In genomic region chr10:128093496-128094294, GRCm38 (mm10) we compare ENCODE assay signal across 8 mouse cellular contexts. TPM values are rescaled to one million over a fixed set of nuclear protein-coding genes. Genes with fewer than 3 reads are reported as not detected.
DNase-seq lines count a peak whose midpoint lies in the region; ATAC-seq and TF ChIP-seq lines count a peak whose summit lies in the region.

No protein-coding gene starts in this region.

- peaks cover 13% of the 10 kb centered on the region for H3K36me3 ChIP-seq in forebrain, embryonic 16.5 days (ENCODE audit: control insufficient read depth, insufficient read depth)
- peaks cover 23% of the 10 kb centered on the region for H3K36me3 ChIP-seq in kidney, embryonic 15.5 days

- peak overlapping the region; percentile 87 for H3K4me3 ChIP-seq in left cerebral cortex, adult 2 months
- peak overlapping the region; percentile 76 for H3K4me3 ChIP-seq in forebrain, embryonic 16.5 days (replicated peaks; ENCODE audit: low read length)
- peak overlapping the region; percentile 91 for H3K4me3 ChIP-seq in kidney, embryonic 15.5 days (replicated peaks)

- TF ChIP-seq CTCF in left cerebral cortex, adult 2 months (IDR thresholded peaks at IDR 0.05), result no peak

- 22% methylated on average over 13 of the region's 13 CpGs for WGBS in forebrain, embryonic 16.5 days
- 26% methylated on average over 13 of the region's 13 CpGs for WGBS in kidney, embryonic 15.5 days

- H3K4me1 ChIP-seq in forebrain, embryonic 16.5 days (replicated peaks; ENCODE audit: control insufficient read depth, insufficient read depth, low read length), result peaks cover 46% of the 10 kb centered on the region
- peaks cover 68% of the 10 kb centered on the region for H3K4me1 ChIP-seq in kidney, embryonic 15.5 days

- H3K9me3 ChIP-seq in forebrain, embryonic 16.5 days (ENCODE audit: control insufficient read depth, low read length), result no peaks in the 10 kb centered on the region
- no peaks in the 10 kb centered on the region for H3K9me3 ChIP-seq in kidney, embryonic 15.5 days (replicated peaks)

- H3K27me3 ChIP-seq in forebrain, embryonic 16.5 days (replicated peaks; ENCODE audit: control insufficient read depth, insufficient read depth, low read length), result no peaks in the 10 kb centered on the region
- H3K27me3 ChIP-seq in kidney, embryonic 15.5 days, result no peaks in the 10 kb centered on the region

- no peak for DNase-seq in left cerebral cortex, adult 2 months (ENCODE audit: extremely low spot score in 1 of 2, low spot score in 2 of 2)
- no peak for DNase-seq in left cerebral cortex, postnatal 25 days (ENCODE audit: low spot score in 2 of 2)
- peak; percentile 62 for DNase-seq in c-Kit-positive CD71-positive TER-119-negative erythroid progenitor cells, embryonic 14.5 days (ENCODE audit: low read depth)
- DNase-seq in lung, postnatal 4 days, result peak; percentile 25 to 45
- peak; percentile 69 to 84 for DNase-seq in spleen, postnatal 4 days (ENCODE audit: low spot score in 2 of 2)
- no peak for DNase-seq in ovary, postnatal 10 days (ENCODE audit: low spot score)

- no peak for ATAC-seq in forebrain, embryonic 16.5 days
- no peak for ATAC-seq in kidney, embryonic 15.5 days (replicated peaks; ENCODE audit: low FRiP score)

- intact Hi-C loops in left cerebral cortex, adult 2 months (cut with DNase I), result loop anchor here (5.0 kb wide), 1 partner anchor 179 kb away; the partner anchor contains the start of gene Stat2
- intact Hi-C loops in left cerebral cortex, postnatal 25 days (cut with DNase I), result loop anchor here (2.0 to 10.0 kb wide), 2 partner anchors 95 to 361 kb away; partner anchors contain the start of gene Smarcc2

- H3K9ac ChIP-seq in forebrain, embryonic 16.5 days (replicated peaks; ENCODE audit: low read depth, low read length), result peak overlapping the region; percentile 91
- peak overlapping the region; percentile 83 for H3K9ac ChIP-seq in kidney, embryonic 15.5 days

- H3K4me2 ChIP-seq in forebrain, embryonic 16.5 days (ENCODE audit: low read length), result peak overlapping the region; percentile 91
- H3K4me2 ChIP-seq in kidney, embryonic 15.5 days, result peak overlapping the region; percentile 92

- peak overlapping the region; percentile 97 for H3K27ac ChIP-seq in left cerebral cortex, adult 2 months
- no peak overlapping the region; the same call in 1 of the 2 replicates for H3K27ac ChIP-seq in forebrain, embryonic 16.5 days (ENCODE audit: low read length)
- H3K27ac ChIP-seq in kidney, embryonic 15.5 days, result peak overlapping the region; percentile 99

RNA-seq across cellular contexts. Expression of gene Baz2a, which starts 2.3 kb away (rescaled TPM):
- total RNA-seq in left cerebral cortex, adult 2 months (2021), result 10 to 100 TPM; 42.2 to 45.1 TPM
- 10 to 100 TPM; 34.3 to 38.4 TPM for total RNA-seq in left cerebral cortex, postnatal 25 days (2021)
- polyA plus RNA-seq in forebrain, embryonic 16.5 days (2015; fragmentation: Nextera tagmentation; extraction: Ambion mirVana), result 8.4 and 10.0 TPM in 2 replicates
- 12.7 and 14.2 TPM in 2 replicates for polyA plus RNA-seq in kidney, embryonic 15.5 days (2015; fragmentation: Nextera tagmentation; extraction: Ambion mirVana)

RNA-seq across cellular contexts. Expression of gene Atp5b, which starts 10.6 kb away (rescaled TPM):
- total RNA-seq in left cerebral cortex, adult 2 months (2021), result 1,000 to 10,000 TPM; 1,628 to 1,633 TPM
- 1,000 to 10,000 TPM; 1,709 to 1,721 TPM for total RNA-seq in left cerebral cortex, postnatal 25 days (2021)
- polyA plus RNA-seq in forebrain, embryonic 16.5 days (2015; fragmentation: Nextera tagmentation; extraction: Ambion mirVana), result 2,097 and 2,145 TPM in 2 replicates
- 2,850 and 2,855 TPM in 2 replicates for polyA plus RNA-seq in kidney, embryonic 15.5 days (2015; fragmentation: Nextera tagmentation; extraction: Ambion mirVana)

RNA-seq across cellular contexts. Expression of gene Ptges3, which starts 34.9 kb away (rescaled TPM):
- total RNA-seq in left cerebral cortex, adult 2 months (2021), result 100 to 1,000 TPM; 121 to 123 TPM
- 100 to 1,000 TPM; 127 to 132 TPM for total RNA-seq in left cerebral cortex, postnatal 25 days (2021)
- polyA plus RNA-seq in forebrain, embryonic 16.5 days (2015; fragmentation: Nextera tagmentation; extraction: Ambion mirVana), result 395 and 436 TPM in 2 replicates
- 493 and 571 TPM in 2 replicates for polyA plus RNA-seq in kidney, embryonic 15.5 days (2015; fragmentation: Nextera tagmentation; extraction: Ambion mirVana)

RNA-seq across cellular contexts. Expression of gene Naca, which starts 58.3 kb away (rescaled TPM):
- 100 to 1,000 TPM; 310 to 314 TPM for total RNA-seq in left cerebral cortex, adult 2 months (2021)
- total RNA-seq in left cerebral cortex, postnatal 25 days (2021), result 100 to 1,000 TPM; 308 to 327 TPM
- polyA plus RNA-seq in forebrain, embryonic 16.5 days (2015; fragmentation: Nextera tagmentation; extraction: Ambion mirVana), result 545 and 574 TPM in 2 replicates
- 838 and 886 TPM in 2 replicates for polyA plus RNA-seq in kidney, embryonic 15.5 days (2015; fragmentation: Nextera tagmentation; extraction: Ambion mirVana)

Comparison
In these comparisons a context has a peak if more than half of its experiments do, and no peak if none do; other contexts are left out.
1. DNase-seq: peak in c-Kit-positive CD71-positive TER-119-negative erythroid progenitor cells, embryonic 14.5 days (single experiment), lung, postnatal 4 days (2 of 2) and spleen, postnatal 4 days (2 of 2); none in left cerebral cortex, adult 2 months (0 of 2), left cerebral cortex, postnatal 25 days (0 of 2) and ovary, postnatal 10 days (single experiment).
2. Peak in every context shown above with its lines, with median percentiles within 50 percentile points of each other: H3K4me3 ChIP-seq.